Mouse (Mus musculus) testis, adult 2 months (tissue): ENCODE measurements at regions not wholly inside any gene's neighbourhood (a gene's known extent, or its start where the extent isn't known, plus 50 kb on each side); places are given as distances from the start of the nearest gene placed in this dataset.

ENCODE experiments used
- CTCF ChIP-seq: fragments of 200-500 bp; IDR thresholded peaks from 2 replicates; pipeline ENCODE4 v1.5.1; 2012; ENCODE audit warnings: low read depth, mild to moderate bottlenecking, inconsistent platforms, low read length, moderate library complexity; ENCODE audit not compliant: control insufficient read depth, insufficient read depth, insufficient replicate concordance
- POLR2A ChIP-seq: fragments of 200-500 bp; IDR thresholded peaks from 2 replicates; pipeline ENCODE4 v1.6.1; 2012; ENCODE audit warnings: low read depth, mild to moderate bottlenecking, inconsistent platforms, low read length, moderate library complexity; ENCODE audit not compliant: control insufficient read depth

- TF ChIP-seq CTCF = no peak
- TF ChIP-seq POLR2A = no peak
These were observed 527.5 kb upstream of the Lrrc6 start for GRCm38 (mm10) chr15:67028161-67028560.
